Mouse (Mus musculus): ENCODE results near the gene Fbxo27.

DNA sequence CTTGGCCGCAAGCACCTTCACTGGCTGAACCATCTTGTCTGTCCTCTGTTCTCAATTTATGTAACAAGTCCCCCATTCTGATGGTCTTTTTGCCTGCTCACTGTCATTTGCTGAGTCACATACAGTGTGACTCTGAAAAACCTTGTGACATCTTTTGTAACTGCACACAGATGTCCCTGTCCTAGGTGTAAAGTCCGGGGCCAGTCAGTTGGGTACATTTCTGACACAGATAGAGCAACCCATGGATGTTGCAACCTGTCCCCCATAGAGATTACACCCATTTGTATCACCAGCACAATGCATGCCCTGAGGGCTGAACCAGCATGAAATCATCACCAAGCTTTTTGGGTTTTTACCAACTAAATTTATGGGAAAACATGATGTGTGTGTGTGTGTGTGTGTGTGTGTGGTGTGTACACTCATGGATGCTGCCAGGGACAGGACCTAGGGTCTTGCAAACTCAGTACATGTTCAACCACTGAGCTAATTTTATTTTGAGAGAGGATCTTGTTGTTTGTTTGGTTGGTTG is 46.6 kb upstream of the Fbxo27 start:
- TF ChIP-seq POLR2A (IDR thresholded peaks at IDR 0.05; ENCODE audit: insufficient read depth, low read depth, low read length) (no peak), CTCF (IDR thresholded peaks at IDR 0.05) (no peak)

All from heart, adult 2 months (tissue).